Mouse (Mus musculus) kidney, adult 9 months (tissue): Measurements from ENCODE around the gene Gm11397.
"Not testable (repeated sequence)": the region's sequence is repeated elsewhere in the genome, so short reads cannot be mapped to it uniquely, and the experiment has no call there.

Source experiments
- DNase-seq: peaks from one replicate; pipeline ENCODE4 v3.0.0; 2022

Gm11397 gene

GRCm38 (mm10) chr13:33395461-33395860 is at the start of gene Gm11397:
Gene Gm11397 (plus strand): TSS chr13:33395761.
- DNase-seq, result not testable (repeated sequence)

- not testable (repeated sequence) for DNase-seq
Measured at GRCm38 (mm10) chr13:33356666-33357065, 38.9 kb upstream of the Gm11397 start.

GRCm38 (mm10) chr13:33432714-33433113 is 37.2 kb downstream of the Gm11397 start:
- DNase-seq, result not testable (repeated sequence)
